Mouse (Mus musculus) fibroblast of lung, adult 2 months (primary cell): ENCODE measurements around the gene Smtnl1.
"Not testable (repeated sequence)": the region's sequence is repeated elsewhere in the genome, so short reads cannot be mapped to it uniquely, and the experiment has no call there.

ENCODE experiments used
- DNase-seq: peaks from one replicate; pipeline ENCODE4 v3.0.0-alpha.2; 2011; ENCODE audit warnings: low read depth

Smtnl1 gene

GRCm38 (mm10) chr2:84838593-84838949, 16.1 kb upstream of the Smtnl1 start, which contains the start of gene Slc43a1:
Gene Slc43a1 (plus strand): TSS chr2:84838850.
- DNase-seq = no peak

- no peak for DNase-seq
These were observed 15.6 kb upstream of the Smtnl1 start for GRCm38 (mm10) chr2:84837817-84838592.

- DNase-seq = no peak
These were observed 14.7 kb upstream of the Smtnl1 start for GRCm38 (mm10) chr2:84837107-84837506.

- peak; percentile 64 for DNase-seq
These were observed 9.4 kb upstream of the Smtnl1 start for GRCm38 (mm10) chr2:84831666-84832391.

- no peak for DNase-seq
These were observed 5.0 kb upstream of the Smtnl1 start for GRCm38 (mm10) chr2:84827283-84827920.

GRCm38 (mm10) chr2:84826488-84827282, 4.2 kb upstream of the Smtnl1 start, which contains the start of gene Timm10:
Gene Timm10 (plus strand): TSS chr2:84826997.
- peak; percentile 85 for DNase-seq

- no peak for DNase-seq
These were observed 785 bp upstream of the Smtnl1 start for GRCm38 (mm10) chr2:84823237-84823636.

GRCm38 (mm10) chr2:84819861-84820260, 2.6 kb downstream of the Smtnl1 start:
- DNase-seq = no peak

- DNase-seq = no peak
These were observed 9.8 kb downstream of the Smtnl1 start for GRCm38 (mm10) chr2:84812676-84813075.

- DNase-seq = no peak
These were observed 10.6 kb downstream of the Smtnl1 start for GRCm38 (mm10) chr2:84811880-84812279.

- peak; percentile 72 for DNase-seq
These were observed 11.4 kb downstream of the Smtnl1 start for GRCm38 (mm10) chr2:84810886-84811577.

- no peak for DNase-seq
These were observed 11.9 kb downstream of the Smtnl1 start for GRCm38 (mm10) chr2:84810526-84810885.

GRCm38 (mm10) chr2:84809330-84809729, 13.1 kb downstream of the Smtnl1 start:
- no peak for DNase-seq

- no peak for DNase-seq
These were observed 15.9 kb downstream of the Smtnl1 start for GRCm38 (mm10) chr2:84806546-84806945.

GRCm38 (mm10) chr2:84803963-84804362, 18.5 kb downstream of the Smtnl1 start:
- DNase-seq = no peak

GRCm38 (mm10) chr2:84801223-84801622, 21.2 kb downstream of the Smtnl1 start:
- not testable (repeated sequence) for DNase-seq

GRCm38 (mm10) chr2:84800304-84800703, 22.1 kb downstream of the Smtnl1 start:
- no peak for DNase-seq

GRCm38 (mm10) chr2:84799041-84799561, 23.4 kb downstream of the Smtnl1 start:
- peak; percentile 66 for DNase-seq

- no peak for DNase-seq
These were observed 23.9 kb downstream of the Smtnl1 start, which contains the start of gene Ube2l6 for GRCm38 (mm10) chr2:84798493-84798921. Gene Ube2l6 (plus strand): TSS chr2:84798828.

- DNase-seq = no peak
These were observed 24.5 kb downstream of the Smtnl1 start for GRCm38 (mm10) chr2:84797833-84798492.
